In genomic region chr9:105377622-105378021, GRCm38 (mm10) we compare ENCODE assay signal across 30 mouse cellular contexts. TPM values are rescaled to one million over a fixed set of nuclear protein-coding genes. Genes with fewer than 3 reads are reported as not detected.
A peak's percentile ranks its signal among the peaks of the same experiment; 100 is the strongest.
DNase-seq lines count a peak whose midpoint lies in the region; ATAC-seq and TF ChIP-seq lines count a peak whose summit lies in the region.
"Had no signal": no experiment of that assay in that cellular context is flagged by ENCODE, and none has a peak within 500 bp of the region (broad histone marks: within the 10 kb centered on the region; RNA-seq: fewer than 3 reads in every experiment).

No protein-coding gene starts in this region.

- H3K27ac ChIP-seq in heart, embryonic 10.5 days = no peak overlapping the region
- peak overlapping the region; percentile 47; the same call in 1 of the 2 replicates for H3K27ac ChIP-seq in midbrain, embryonic 16.5 days (ENCODE audit: low read length)
- no peak overlapping the region for H3K27ac ChIP-seq in midbrain, embryonic 14.5 days (replicated peaks; ENCODE audit: low read depth, low read length)
- H3K27ac ChIP-seq in embryonic fibroblast, embryonic 13.5 days (ENCODE audit: insufficient read depth, low read length) = peak overlapping the region; percentile 45
- H3K27ac ChIP-seq: embryonic facial prominence, embryonic 10.5 days; embryonic facial prominence, embryonic 13.5 days; forebrain, embryonic 10.5 days; forebrain, embryonic 13.5 days; heart, adult 2 months; heart, embryonic 15.5 days; hindbrain, postnatal 0 days had no signal

- H3K4me1 ChIP-seq in heart, embryonic 10.5 days = no peaks in the 10 kb centered on the region
- peaks cover 16% of the 10 kb centered on the region for H3K4me1 ChIP-seq in midbrain, embryonic 16.5 days (ENCODE audit: control insufficient read depth, insufficient read depth, low read length)
- H3K4me1 ChIP-seq in midbrain, embryonic 14.5 days (ENCODE audit: control insufficient read depth, insufficient read depth, low read length) = peaks cover 22% of the 10 kb centered on the region
- peaks cover 9% of the 10 kb centered on the region for H3K4me1 ChIP-seq in embryonic fibroblast, embryonic 13.5 days (ENCODE audit: control insufficient read depth, insufficient read depth, low read length)
- H3K4me1 ChIP-seq: embryonic facial prominence, embryonic 10.5 days; embryonic facial prominence, embryonic 13.5 days; forebrain, embryonic 10.5 days; heart, embryonic 12.5 days; heart, embryonic 15.5 days had no signal

- no peak overlapping the region for H3K4me2 ChIP-seq in midbrain, embryonic 16.5 days (ENCODE audit: low read length)
- no peak overlapping the region for H3K4me2 ChIP-seq in midbrain, embryonic 14.5 days (ENCODE audit: low read length)
- H3K4me2 ChIP-seq: embryonic facial prominence, embryonic 13.5 days; forebrain, embryonic 13.5 days; heart, embryonic 12.5 days; heart, embryonic 15.5 days; hindbrain, embryonic 14.5 days had no signal

- no peak overlapping the region for H3K9ac ChIP-seq in midbrain, embryonic 16.5 days (ENCODE audit: low read depth, low read length)
- H3K9ac ChIP-seq in midbrain, embryonic 14.5 days (replicated peaks; ENCODE audit: low read length) = no peak overlapping the region
- H3K9ac ChIP-seq: embryonic facial prominence, embryonic 13.5 days; forebrain, embryonic 13.5 days; heart, embryonic 12.5 days; heart, embryonic 15.5 days; hindbrain, embryonic 14.5 days had no signal

- no peak overlapping the region for H3K4me3 ChIP-seq in heart, embryonic 10.5 days
- H3K4me3 ChIP-seq in midbrain, embryonic 16.5 days (ENCODE audit: low read depth, low read length) = no peak overlapping the region
- no peak overlapping the region for H3K4me3 ChIP-seq in midbrain, embryonic 14.5 days (replicated peaks; ENCODE audit: low read depth, low read length)
- no peak overlapping the region for H3K4me3 ChIP-seq in embryonic fibroblast, embryonic 13.5 days (ENCODE audit: insufficient read depth, low read length)
- H3K4me3 ChIP-seq: embryonic facial prominence, embryonic 10.5 days; embryonic facial prominence, embryonic 13.5 days; forebrain, embryonic 10.5 days; forebrain, embryonic 13.5 days; heart, adult 2 months; heart, embryonic 12.5 days; heart, embryonic 15.5 days had no signal

- intact Hi-C loops in heart, postnatal 14 days (cut with DNase I) = no loop called here

- TF ChIP-seq POLR2A in embryonic fibroblast, embryonic 13.5 days (IDR thresholded peaks at IDR 0.05; ENCODE audit: low read depth, low read length) = no peak

- DNase-seq in heart, embryonic 10.5 days (ENCODE audit: low spot score) = peak; percentile 11
- DNase-seq in heart, postnatal 14 days = no peak
- no peak for DNase-seq in midbrain, embryonic 14.5 days
- no peak for DNase-seq in cerebellum, postnatal 10 days
- DNase-seq: adrenal gland, postnatal 10 days; adrenal gland, postnatal 36 days; cerebellum, adult 11 months; cerebellum, adult 2 months; cerebellum, adult 9-11 months; cerebellum, postnatal 36 days; embryo, embryonic 11 days; gastrocnemius, postnatal 25 days; heart, adult 2 months; heart, postnatal 10 days; heart, postnatal 4 days had no signal

- 64% methylated on average over 3 of the region's 3 CpGs for WGBS in heart, embryonic 10.5 days
- 67% methylated on average over 3 of the region's 3 CpGs for WGBS in midbrain, embryonic 16.5 days
- WGBS in midbrain, embryonic 14.5 days = 60% methylated on average over 3 of the region's 3 CpGs

- no peak for TF ChIP-seq CTCF in embryonic fibroblast, embryonic 13.5 days (IDR thresholded peaks at IDR 0.05; ENCODE audit: borderline replicate concordance, insufficient read depth, low read length)

- H3K9me3 ChIP-seq in heart, embryonic 10.5 days = no peaks in the 10 kb centered on the region
- no peaks in the 10 kb centered on the region for H3K9me3 ChIP-seq in midbrain, embryonic 16.5 days (replicated peaks; ENCODE audit: control insufficient read depth, low read length, poor library complexity, severe bottlenecking)
- no peaks in the 10 kb centered on the region for H3K9me3 ChIP-seq in midbrain, embryonic 14.5 days (ENCODE audit: control insufficient read depth, low read length)
- H3K9me3 ChIP-seq: embryonic facial prominence, embryonic 10.5 days; embryonic facial prominence, embryonic 13.5 days; forebrain, embryonic 10.5 days; forebrain, embryonic 13.5 days; heart, embryonic 12.5 days; heart, embryonic 15.5 days had no signal

- no peaks in the 10 kb centered on the region for H3K27me3 ChIP-seq in heart, embryonic 10.5 days (ENCODE audit: insufficient read depth, poor library complexity, severe bottlenecking)
- no peaks in the 10 kb centered on the region for H3K27me3 ChIP-seq in midbrain, embryonic 16.5 days (ENCODE audit: control insufficient read depth, insufficient read depth, low read depth, low read length)
- no peaks in the 10 kb centered on the region for H3K27me3 ChIP-seq in midbrain, embryonic 14.5 days (ENCODE audit: control insufficient read depth, insufficient read depth, low read length)
- H3K27me3 ChIP-seq: embryonic facial prominence, embryonic 13.5 days; forebrain, embryonic 13.5 days; heart, embryonic 12.5 days; heart, embryonic 15.5 days had no signal

- H3K36me3 ChIP-seq in heart, embryonic 10.5 days = no peaks in the 10 kb centered on the region
- H3K36me3 ChIP-seq in midbrain, embryonic 16.5 days (ENCODE audit: control insufficient read depth, insufficient read depth, low read length) = no peaks in the 10 kb centered on the region
- H3K36me3 ChIP-seq in midbrain, embryonic 14.5 days (ENCODE audit: control insufficient read depth, insufficient read depth, low read length) = no peaks in the 10 kb centered on the region
- H3K36me3 ChIP-seq: embryonic facial prominence, embryonic 10.5 days; embryonic facial prominence, embryonic 13.5 days; forebrain, embryonic 10.5 days; heart, embryonic 12.5 days; heart, embryonic 15.5 days had no signal

- no peak for ATAC-seq in midbrain, embryonic 16.5 days
- no peak for ATAC-seq in midbrain, embryonic 14.5 days (ENCODE audit: low FRiP score, low TSS enrichment)
- ATAC-seq: activated CD4-positive, CD25-positive, alpha-beta regulatory T cell, adult 4 months; CD4-positive, CD25-positive, alpha-beta regulatory T cell, adult 4 months; forebrain, embryonic 13.5 days; hindbrain, postnatal 0 days; inflammation-experienced regulatory T-cells, adult 6 months; intestine, embryonic 16.5 days had no signal

RNA-seq across cellular contexts. Expression of gene Aste1, which starts 17.6 kb away (rescaled TPM):
- 13.7 and 16.1 TPM in 2 replicates for polyA plus RNA-seq in heart, embryonic 10.5 days (2016; fragmentation: Nextera tagmentation; extraction: Ambion mirVana)
- 1 to 10 TPM; 8.2 to 9.5 TPM for total RNA-seq in heart, postnatal 14 days (2021)
- 12.0 and 13.3 TPM in 2 replicates for polyA plus RNA-seq in midbrain, embryonic 16.5 days (2015; fragmentation: Nextera tagmentation; extraction: Ambion mirVana)
- polyA plus RNA-seq in midbrain, embryonic 14.5 days (2014; fragmentation: Nextera tagmentation; extraction: Ambion mirVana) = 12.7 and 15.3 TPM in 2 replicates
- 12.6 and 15.9 TPM in 2 replicates for polyA plus RNA-seq in embryonic fibroblast, embryonic 13.5 days (2011; ENCODE audit: insufficient read length, low read depth, missing spikeins)

RNA-seq across cellular contexts. Expression of gene Nek11, which starts 17.7 kb away (rescaled TPM):
- polyA plus RNA-seq in heart, embryonic 10.5 days (2016; fragmentation: Nextera tagmentation; extraction: Ambion mirVana) = 0.14 and 0.27 TPM in 2 replicates
- under 1 TPM in 1 of 2 experiments, not detected in 1; 0.17 TPM for total RNA-seq in heart, postnatal 14 days (2021)
- 3.8 and 5.3 TPM in 2 replicates for polyA plus RNA-seq in midbrain, embryonic 16.5 days (2015; fragmentation: Nextera tagmentation; extraction: Ambion mirVana)
- 2.2 and 3.1 TPM in 2 replicates for polyA plus RNA-seq in midbrain, embryonic 14.5 days (2014; fragmentation: Nextera tagmentation; extraction: Ambion mirVana)
- 0.54 and 0.85 TPM in 2 replicates for polyA plus RNA-seq in embryonic fibroblast, embryonic 13.5 days (2011; ENCODE audit: insufficient read length, low read depth, missing spikeins)
- total RNA-seq: gastrocnemius, adult 8-10 months; gastrocnemius, postnatal 25 days; heart, adult 2 months; heart, postnatal 10 days; heart, postnatal 4 days had no signal
- polyA plus RNA-seq: inflammation-experienced regulatory T-cells, adult 6 months had no signal

Comparison
In these comparisons a context has a peak if more than half of its experiments do, and no peak if none do; other contexts are left out.
1. H3K27ac ChIP-seq: peak in midbrain, embryonic 16.5 days (single experiment) and embryonic fibroblast, embryonic 13.5 days (single experiment); none in heart, embryonic 10.5 days (single experiment) and midbrain, embryonic 14.5 days (single experiment).